Mouse (Mus musculus) 3134 (cell line): ENCODE measurements around the gene Slc25a12.
A peak's percentile ranks its signal among the peaks of the same experiment; 100 is the strongest.

Source experiments
- DNase-seq: peaks from one replicate; pipeline ENCODE4 v3.0.0-alpha.2; 2011; ENCODE audit warnings: low spot score; ENCODE audit not compliant: insufficient read length; ENCODE audit errors: extremely low read depth

Gene Slc25a12

GRCm38 (mm10) chr2:71367125-71367880 is at the start of gene Slc25a12:
Gene Slc25a12 (minus strand): TSS chr2:71367749.
- peak; percentile 97 for DNase-seq

- no peak for DNase-seq
Observed at GRCm38 (mm10) chr2:71405613-71406012, 38.1 kb upstream of the Slc25a12 start.

- DNase-seq = no peak
Observed at GRCm38 (mm10) chr2:71389864-71390263, 22.3 kb upstream of the Slc25a12 start.

- DNase-seq = peak; percentile 97
Observed at GRCm38 (mm10) chr2:71388951-71389763, 21.6 kb upstream of the Slc25a12 start, which contains the start of gene Hat1. Gene Hat1 (plus strand): TSS chr2:71388958.

- no peak for DNase-seq
Observed at GRCm38 (mm10) chr2:71387766-71388165, 20.2 kb upstream of the Slc25a12 start.

- no peak for DNase-seq
Observed at GRCm38 (mm10) chr2:71383890-71384289, 16.3 kb upstream of the Slc25a12 start.

GRCm38 (mm10) chr2:71381962-71382361 is 14.4 kb upstream of the Slc25a12 start:
- peak; percentile 15 for DNase-seq

GRCm38 (mm10) chr2:71377426-71377825 is 9.9 kb upstream of the Slc25a12 start:
- no peak for DNase-seq

- no peak for DNase-seq
Observed at GRCm38 (mm10) chr2:71376433-71376906, 8.9 kb upstream of the Slc25a12 start.

- no peak for DNase-seq
Observed at GRCm38 (mm10) chr2:71374275-71375155, 7.0 kb upstream of the Slc25a12 start.

- DNase-seq = peak; percentile 76
Observed at GRCm38 (mm10) chr2:71372261-71372660, 4.7 kb upstream of the Slc25a12 start.

GRCm38 (mm10) chr2:71371790-71372189 is 4.2 kb upstream of the Slc25a12 start:
- peak; percentile 68 for DNase-seq

GRCm38 (mm10) chr2:71368086-71368485 is 537 bp upstream of the Slc25a12 start:
- peak; percentile 28 for DNase-seq

- DNase-seq = no peak
Observed at GRCm38 (mm10) chr2:71366618-71367124, 878 bp downstream of the Slc25a12 start.

GRCm38 (mm10) chr2:71360192-71360591 is 7.4 kb downstream of the Slc25a12 start:
- no peak for DNase-seq

GRCm38 (mm10) chr2:71358347-71358746 is 9.2 kb downstream of the Slc25a12 start:
- no peak for DNase-seq

GRCm38 (mm10) chr2:71354055-71354425 is 13.5 kb downstream of the Slc25a12 start:
- no peak for DNase-seq

- DNase-seq = no peak
Observed at GRCm38 (mm10) chr2:71353306-71354054, 14.1 kb downstream of the Slc25a12 start.

- DNase-seq = no peak
Observed at GRCm38 (mm10) chr2:71351727-71351987, 15.9 kb downstream of the Slc25a12 start.
